Mouse (Mus musculus) kidney, embryonic 15.5 days (tissue): ENCODE measurements around the gene Midn. TPM values are rescaled to one million over a fixed set of nuclear protein-coding genes. Genes with fewer than 3 reads are reported as not detected.

Experiments used
- ATAC-seq: fragments of 200-750 bp; cut with Nextera tagmentation; replicated peaks from 2 replicates; pipeline ENCODE4 v1.8.0; 2017; ENCODE audit warnings: moderate TSS enrichment; ENCODE audit not compliant: low FRiP score
- H3K27ac ChIP-seq: fragments of 300-500 bp; sonication (generic); 2 replicates; pipeline ENCODE4 v1.5.1; 2015; ENCODE audit warnings: mild to moderate bottlenecking, inconsistent platforms
- H3K27me3 ChIP-seq: fragments of 300-500 bp; sonication (generic); 2 replicates; pipeline ENCODE4 v1.6.1; 2015; ENCODE audit warnings: inconsistent platforms
- H3K36me3 ChIP-seq: fragments of 300-500 bp; sonication (generic); 2 replicates; pipeline ENCODE4 v1.6.1; 2015; ENCODE audit warnings: inconsistent platforms
- H3K4me1 ChIP-seq: fragments of 300-500 bp; sonication (generic); 2 replicates; pipeline ENCODE4 v1.6.1; 2015; ENCODE audit warnings: inconsistent platforms
- H3K4me2 ChIP-seq: fragments of 300-500 bp; sonication (generic); 2 replicates; pipeline ENCODE4 v1.6.1; 2015; ENCODE audit warnings: moderate library complexity, mild to moderate bottlenecking, inconsistent platforms
- H3K4me3 ChIP-seq: fragments of 300-500 bp; sonication (generic); replicated peaks from 2 replicates; pipeline ENCODE4 v1.5.1; 2015; ENCODE audit warnings: mild to moderate bottlenecking, inconsistent platforms
- H3K9ac ChIP-seq: fragments of 300-500 bp; sonication (generic); 2 replicates; pipeline ENCODE4 v1.6.1; 2015; ENCODE audit warnings: mild to moderate bottlenecking, inconsistent platforms
- H3K9me3 ChIP-seq: fragments of 300-500 bp; sonication (generic); replicated peaks from 2 replicates; pipeline ENCODE4 v1.6.1; 2016; ENCODE audit warnings: inconsistent platforms
- WGBS: fragments of 180-500 bp; shearing (Covaris S2); methylation state at CpG from one replicate; pipeline ENCODE4 v1.1.7; 2015; ENCODE audit warnings: mixed read lengths; 5-methylcytosine and 5-hydroxymethylcytosine counted together
- polyA plus RNA-seq: library from polyadenylated mRNA; unstranded; fragments of >200 nt; fragmentation: Nextera tagmentation; extraction: Ambion mirVana; gene quantifications from 2 replicates; pipeline ENCODE4 v1.2.1, GENCODE M21; 2015

Gene Midn
- polyA plus RNA-seq, 1 experiment from 2014 or later: 18.8 TPM

DNA sequence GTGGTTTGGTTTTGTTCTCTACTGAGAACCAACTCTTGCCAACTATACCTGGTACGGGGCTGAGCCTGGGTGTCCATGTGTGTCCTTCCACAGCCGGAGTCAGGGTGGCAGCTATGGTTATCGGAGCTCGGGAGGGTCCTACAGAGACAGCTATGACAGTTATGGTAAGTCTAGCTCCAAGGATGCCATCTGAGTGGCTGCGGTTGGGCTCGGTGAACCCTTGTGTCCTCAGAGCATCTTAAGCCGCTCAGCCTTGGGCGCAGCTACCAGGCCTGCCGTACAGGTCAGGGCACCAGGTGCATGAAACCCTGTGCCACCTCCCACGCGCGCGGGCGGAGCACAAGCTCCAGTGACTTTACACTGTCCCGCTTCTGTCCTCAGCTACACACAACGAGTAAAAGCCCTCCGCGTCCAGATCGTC, 22.5 kb downstream of the Midn start:
- H3K9ac ChIP-seq: peak overlapping the region; percentile 7; the same call in 1 of the 2 replicates

DNA sequence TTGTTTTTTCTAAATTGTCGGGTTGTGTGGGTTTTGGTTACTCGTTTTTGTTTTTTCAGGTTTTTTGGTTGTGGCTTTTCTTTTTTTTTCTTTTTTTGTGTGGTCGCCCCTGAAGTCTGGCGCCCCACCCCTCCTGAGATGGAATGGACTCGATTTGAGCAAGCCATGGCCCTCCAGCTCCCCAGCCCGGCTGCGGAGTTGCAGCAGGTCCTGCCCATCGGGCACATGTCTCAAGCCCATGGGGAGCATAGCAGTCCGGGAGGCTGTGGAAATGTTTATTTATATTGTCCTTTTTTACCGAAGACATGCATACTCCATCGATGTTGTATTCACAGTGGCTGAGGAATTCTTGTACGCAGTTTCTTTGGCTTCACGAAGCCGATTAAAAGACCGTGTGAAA, 23.2 kb downstream of the Midn start:
- H3K36me3 ChIP-seq: peaks cover 37% of the 10 kb centered on the region
- H3K9ac ChIP-seq: peak overlapping the region; percentile 19; the same call in 1 of the 2 replicates
- peaks cover 63% of the 10 kb centered on the region for H3K4me1 ChIP-seq
- WGBS: 89% methylated on average over 15 of the region's 15 CpGs
- no peak for ATAC-seq
- no peaks in the 10 kb centered on the region for H3K27me3 ChIP-seq
- H3K4me3 ChIP-seq: no peak overlapping the region
- peak overlapping the region; percentile 92 for H3K27ac ChIP-seq
- H3K9me3 ChIP-seq: no peaks in the 10 kb centered on the region
- no peak overlapping the region for H3K4me2 ChIP-seq

More for the DNA sequence above, 22.5 kb downstream of the Midn start:
- H3K4me3 ChIP-seq: peak overlapping the region; percentile 8; the same call in 1 of the 2 replicates
- peaks cover 37% of the 10 kb centered on the region for H3K36me3 ChIP-seq
- H3K4me2 ChIP-seq: 0 out of 2 replicates have a peak overlapping the region, but pooled peaks have one; percentile 9
- no peaks in the 10 kb centered on the region for H3K9me3 ChIP-seq
- H3K27me3 ChIP-seq: no peaks in the 10 kb centered on the region
- peaks cover 64% of the 10 kb centered on the region for H3K4me1 ChIP-seq
- WGBS: 79% methylated on average over 19 of the region's 19 CpGs
- ATAC-seq: no peak
- H3K27ac ChIP-seq: 0 out of 2 replicates have a peak overlapping the region, but pooled peaks have one; percentile 5

DNA sequence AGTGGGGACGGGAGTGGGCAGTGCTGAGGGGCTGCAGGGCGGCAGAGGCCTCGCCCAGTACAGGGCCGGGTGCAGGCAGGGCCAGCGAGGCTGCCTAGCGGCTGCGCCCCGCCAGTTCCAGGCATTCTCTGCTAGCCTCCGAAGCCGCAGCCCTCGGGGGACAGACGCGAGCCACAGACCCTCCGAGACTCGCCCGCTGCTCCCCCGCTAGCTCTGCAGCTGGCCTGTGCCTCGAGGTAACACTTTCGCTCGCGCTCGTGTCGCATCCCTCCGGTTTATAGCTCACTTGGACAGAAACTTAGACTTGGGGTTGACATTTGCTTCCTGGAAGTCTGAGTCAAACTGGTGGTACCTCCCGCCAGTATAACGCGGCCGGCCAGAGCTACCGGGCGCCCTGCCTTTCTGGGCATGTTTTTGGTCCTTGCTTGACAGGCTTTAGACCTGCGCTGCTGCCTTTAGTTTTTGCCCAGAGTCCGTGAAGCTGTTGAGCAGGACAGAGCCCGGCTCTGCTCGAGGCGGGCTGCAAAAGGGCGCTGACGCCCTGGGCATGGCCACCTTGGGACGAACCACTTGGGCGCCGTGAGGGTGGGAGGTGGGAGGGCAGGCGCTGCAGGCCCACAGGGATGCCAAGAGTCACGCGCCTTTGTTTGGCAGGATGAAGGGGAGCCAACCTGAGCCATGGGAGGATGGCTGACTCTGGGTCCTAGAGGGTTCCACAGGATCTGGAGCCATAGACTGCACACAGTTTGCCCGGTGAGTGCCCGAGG, 23.9 kb downstream of the Midn start:
- H3K9ac ChIP-seq: peak overlapping the region; percentile 61

DNA sequence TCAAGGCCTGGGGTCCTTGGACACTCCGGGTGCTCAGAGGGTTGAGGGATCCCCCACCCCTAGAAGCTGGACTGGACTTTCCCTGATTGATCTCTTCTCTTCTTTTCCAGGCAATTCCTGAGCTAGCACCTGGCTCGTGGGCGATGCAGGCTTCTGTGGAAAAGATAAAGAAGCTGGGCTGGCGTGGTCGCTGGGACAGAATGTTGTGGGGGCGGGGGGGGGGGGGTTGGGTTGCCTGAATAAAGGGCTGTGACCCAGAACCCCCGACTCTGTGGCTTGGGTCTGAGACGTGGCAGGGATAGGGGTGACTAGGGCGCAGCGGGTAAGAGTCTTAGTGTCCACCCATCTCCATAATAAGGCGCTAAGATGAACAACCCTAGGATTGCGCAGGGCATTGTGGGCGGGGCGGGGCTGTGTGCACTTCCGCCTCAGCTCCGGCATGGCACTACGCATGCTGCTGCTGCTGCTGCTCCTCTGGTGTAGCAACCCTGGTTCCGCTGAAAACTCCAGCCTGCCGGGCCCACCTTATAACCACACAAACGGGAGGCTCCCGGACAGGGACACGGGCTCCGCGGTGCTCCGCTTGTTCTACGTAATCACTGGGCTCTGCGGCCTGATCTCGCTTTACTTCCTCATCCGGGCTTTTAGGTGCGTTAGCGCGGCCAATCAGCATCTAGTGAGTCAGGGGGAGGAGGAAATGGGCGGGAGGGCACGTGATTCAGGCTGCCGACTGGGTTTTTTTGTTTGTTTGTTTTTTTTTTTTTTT, 24.6 kb downstream of the Midn start, which contains the start of gene 1600002K03Rik:
1600002K03Rik (plus strand) TSS at position 418 of the 766 bp plus-strand sequence.
- H3K9me3 ChIP-seq: no peaks in the 10 kb centered on the region
- ATAC-seq: peak; percentile 75
- H3K27ac ChIP-seq: peak within 1 kb of the TSS; percentile 92
- peak within 1 kb of the TSS; percentile 61 for H3K9ac ChIP-seq
- peak within 1 kb of the TSS; percentile 64 for H3K4me3 ChIP-seq
- H3K36me3 ChIP-seq: peaks cover 37% of the 10 kb centered on the region
- H3K27me3 ChIP-seq: no peaks in the 10 kb centered on the region
- WGBS: 6% methylated on average over 34 of the region's 35 CpGs
- H3K4me2 ChIP-seq: peak within 1 kb of the TSS; percentile 79
- H3K4me1 ChIP-seq: peaks cover 54% of the 10 kb centered on the region

More for the DNA sequence above, 23.9 kb downstream of the Midn start:
- Histone ChIP-seq H3K36me3 (peaks cover 37% of the 10 kb centered on the region), H3K9me3 (no peaks in the 10 kb centered on the region), H3K4me2 (peak overlapping the region; percentile 79), H3K4me3 (peak overlapping the region; percentile 64), H3K4me1 (peaks cover 57% of the 10 kb centered on the region), H3K27ac (peak overlapping the region; percentile 92), H3K27me3 (no peaks in the 10 kb centered on the region)
- no peak for ATAC-seq
- 81% methylated on average over 45 of the region's 45 CpGs for WGBS

DNA sequence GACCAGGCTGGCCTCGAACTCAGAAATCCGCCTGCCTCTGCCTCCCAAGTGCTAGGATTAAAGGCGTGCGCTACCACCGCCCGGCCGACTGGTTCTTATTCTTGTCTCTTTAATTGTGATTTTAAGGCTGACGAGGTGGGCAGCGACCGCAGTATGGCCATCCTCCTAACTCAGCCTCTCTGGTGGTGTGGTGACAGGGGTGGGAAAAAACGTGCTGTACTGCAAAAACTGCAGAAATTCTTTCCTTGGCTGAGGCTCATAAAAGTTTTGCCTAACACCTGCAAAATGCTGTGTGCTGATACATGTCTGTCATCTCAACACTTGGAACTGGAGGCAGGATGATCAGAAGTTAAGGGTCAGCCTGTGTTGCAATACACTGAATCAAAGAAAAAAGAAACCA, 25.3 kb downstream of the Midn start:
- WGBS: 15% methylated on average over 11 of the region's 11 CpGs
- Histone ChIP-seq H3K4me3 (peak overlapping the region; percentile 64), H3K36me3 (peaks cover 37% of the 10 kb centered on the region), H3K9ac (peak overlapping the region; percentile 61), H3K9me3 (no peaks in the 10 kb centered on the region), H3K27me3 (no peaks in the 10 kb centered on the region), H3K27ac (peak overlapping the region; percentile 92), H3K4me1 (peaks cover 54% of the 10 kb centered on the region), H3K4me2 (peak overlapping the region; percentile 79)
- ATAC-seq: no peak

DNA sequence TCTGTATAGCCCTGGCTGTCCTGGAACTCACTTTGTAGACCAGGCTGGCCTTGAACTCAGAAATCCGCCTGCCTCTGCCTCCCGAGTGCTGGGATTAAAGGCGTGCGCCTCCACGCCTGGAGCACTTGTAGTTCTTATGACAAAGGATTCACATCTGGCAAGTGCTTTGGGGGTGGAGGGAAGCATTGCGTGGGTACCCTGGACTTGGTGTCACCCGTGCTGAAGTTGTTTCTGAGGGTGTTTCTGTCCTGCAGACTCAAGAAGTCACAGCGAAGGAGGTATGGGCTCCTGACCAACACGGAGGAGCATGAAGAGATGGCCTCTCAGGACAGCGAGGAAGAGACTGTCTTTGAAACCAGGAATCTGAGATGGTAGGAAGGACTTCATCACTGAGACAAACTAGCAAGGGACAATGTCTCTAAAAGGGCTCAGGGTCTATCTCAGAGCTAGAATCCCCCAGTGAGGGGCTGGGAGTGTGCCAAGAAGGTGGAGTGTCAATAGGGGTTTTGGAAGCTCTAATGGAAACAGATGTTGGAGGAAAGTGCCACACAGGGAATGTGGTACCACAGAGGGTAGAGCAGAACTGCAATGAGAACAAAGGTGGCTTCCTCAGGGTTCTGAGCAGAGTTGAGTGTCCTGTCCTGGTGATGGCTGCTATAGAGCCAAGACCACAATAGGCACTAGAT, 26.0 kb downstream of the Midn start:
- Histone ChIP-seq H3K36me3 (peaks cover 37% of the 10 kb centered on the region), H3K9me3 (no peaks in the 10 kb centered on the region), H3K4me3 (no peak overlapping the region), H3K9ac (no peak overlapping the region), H3K4me2 (no peak overlapping the region), H3K4me1 (peaks cover 51% of the 10 kb centered on the region), H3K27me3 (no peaks in the 10 kb centered on the region), H3K27ac (no peak overlapping the region)
- no peak for ATAC-seq
- 85% methylated on average over 10 of the region's 10 CpGs for WGBS

DNA sequence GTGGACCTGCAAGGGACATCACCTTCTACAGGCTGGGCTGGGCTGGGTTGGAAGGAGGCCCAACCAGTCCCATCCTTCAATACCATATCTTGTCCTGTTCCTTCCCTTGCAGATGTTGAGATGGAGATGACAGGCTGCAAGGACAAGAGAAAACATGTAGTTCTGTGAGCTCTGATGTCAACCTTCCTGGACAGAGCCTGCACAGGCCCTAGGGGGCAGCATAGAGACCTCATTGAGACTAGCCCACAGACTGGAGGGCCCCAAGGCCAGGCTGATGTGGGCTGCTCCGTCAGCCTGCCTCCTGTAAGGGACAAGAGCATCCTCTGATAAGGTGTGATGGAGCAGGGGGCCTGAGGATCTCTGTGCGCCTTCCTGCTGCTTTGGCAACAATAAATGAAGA, 26.6 kb downstream of the Midn start:
- no peak for ATAC-seq
- H3K4me3 ChIP-seq: no peak overlapping the region
- peaks cover 35% of the 10 kb centered on the region for H3K36me3 ChIP-seq
- 46% methylated on average over 2 of the region's 2 CpGs for WGBS
- H3K4me1 ChIP-seq: peaks cover 47% of the 10 kb centered on the region
- no peak overlapping the region for H3K4me2 ChIP-seq
- H3K9me3 ChIP-seq: no peaks in the 10 kb centered on the region
- H3K27ac ChIP-seq: no peak overlapping the region
- H3K27me3 ChIP-seq: no peaks in the 10 kb centered on the region
- 0 out of 2 replicates have a peak overlapping the region, but pooled peaks have one; percentile 17 for H3K9ac ChIP-seq

DNA sequence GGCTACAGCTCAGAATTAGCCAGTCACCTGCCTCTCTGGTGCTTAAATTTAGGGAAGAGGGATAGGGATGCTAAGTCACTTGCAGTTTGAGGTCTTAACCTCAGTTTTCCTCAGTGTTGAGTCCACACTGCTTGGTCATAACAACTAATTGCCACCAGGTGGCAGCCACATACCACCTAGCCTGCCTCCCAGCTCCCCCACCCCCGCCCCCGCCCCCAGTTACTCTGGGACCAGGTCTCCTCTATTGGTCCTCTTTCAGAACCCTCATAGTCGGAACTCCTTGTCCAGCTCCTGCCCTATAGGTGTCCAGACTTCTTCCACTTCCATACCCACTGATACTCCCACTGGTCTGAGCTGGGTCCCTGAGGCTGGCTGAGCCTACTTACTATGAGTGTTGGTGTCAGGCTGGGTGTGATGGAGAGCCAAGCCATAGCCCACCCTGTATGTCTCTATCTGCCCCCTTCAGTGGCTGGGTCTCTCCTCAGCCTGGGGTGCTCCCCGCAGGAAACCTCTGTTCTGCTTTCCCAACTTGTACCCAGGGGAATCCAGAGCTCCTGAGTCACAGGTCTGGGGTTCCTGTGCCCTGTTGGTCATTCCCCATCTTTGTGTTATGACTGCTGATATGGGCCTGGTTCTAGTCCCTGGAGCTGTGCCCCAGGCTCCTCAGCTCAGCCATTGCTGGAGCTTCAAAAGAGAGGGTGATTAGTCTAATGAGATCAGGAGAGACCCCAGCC, 27.6 kb downstream of the Midn start:
- Histone ChIP-seq H3K27ac (no peak overlapping the region), H3K9ac (no peak overlapping the region), H3K27me3 (no peaks in the 10 kb centered on the region), H3K36me3 (peaks cover 25% of the 10 kb centered on the region), H3K4me2 (no peak overlapping the region), H3K4me3 (no peak overlapping the region), H3K4me1 (peaks cover 47% of the 10 kb centered on the region), H3K9me3 (no peaks in the 10 kb centered on the region)
- ATAC-seq: 0 out of 2 replicates have a peak, but pooled peaks have one; percentile 7
- WGBS: 23% methylated on average over 4 of the region's 4 CpGs

DNA sequence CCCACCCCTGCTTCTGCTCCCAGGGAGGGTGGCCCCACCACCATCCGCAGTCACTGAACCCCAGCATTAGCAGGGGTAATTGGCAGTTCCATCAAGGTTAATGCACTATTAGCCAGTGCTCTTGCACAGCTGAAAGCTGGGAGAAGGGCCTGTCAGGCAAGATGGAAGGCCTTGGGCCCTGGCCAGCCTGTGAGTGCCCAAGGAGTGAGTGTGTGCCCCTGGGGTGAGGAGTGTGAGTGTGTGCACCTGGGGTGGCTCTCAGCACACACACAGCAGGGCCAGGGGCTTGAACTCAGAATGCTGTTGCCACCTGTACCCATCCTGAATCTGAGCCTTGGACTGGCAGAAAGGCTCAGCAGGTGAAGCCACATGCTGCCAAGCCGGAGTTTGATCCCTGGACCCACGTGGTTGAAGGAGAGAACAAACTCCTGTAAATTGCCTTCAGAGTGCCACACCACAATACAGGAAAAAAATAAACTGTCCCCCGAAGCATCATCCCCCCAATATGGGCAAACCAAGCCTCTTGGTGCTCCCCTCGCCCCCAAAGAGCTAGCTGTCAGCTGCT, 28.3 kb downstream of the Midn start:
- Histone ChIP-seq H3K9me3 (no peaks in the 10 kb centered on the region), H3K4me1 (peaks cover 48% of the 10 kb centered on the region), H3K27me3 (no peaks in the 10 kb centered on the region), H3K4me3 (no peak overlapping the region), H3K4me2 (no peak overlapping the region), H3K27ac (no peak overlapping the region), H3K36me3 (peaks cover 19% of the 10 kb centered on the region), H3K9ac (no peak overlapping the region)
- ATAC-seq: no peak
- 81% methylated on average over 5 of the region's 5 CpGs for WGBS

DNA sequence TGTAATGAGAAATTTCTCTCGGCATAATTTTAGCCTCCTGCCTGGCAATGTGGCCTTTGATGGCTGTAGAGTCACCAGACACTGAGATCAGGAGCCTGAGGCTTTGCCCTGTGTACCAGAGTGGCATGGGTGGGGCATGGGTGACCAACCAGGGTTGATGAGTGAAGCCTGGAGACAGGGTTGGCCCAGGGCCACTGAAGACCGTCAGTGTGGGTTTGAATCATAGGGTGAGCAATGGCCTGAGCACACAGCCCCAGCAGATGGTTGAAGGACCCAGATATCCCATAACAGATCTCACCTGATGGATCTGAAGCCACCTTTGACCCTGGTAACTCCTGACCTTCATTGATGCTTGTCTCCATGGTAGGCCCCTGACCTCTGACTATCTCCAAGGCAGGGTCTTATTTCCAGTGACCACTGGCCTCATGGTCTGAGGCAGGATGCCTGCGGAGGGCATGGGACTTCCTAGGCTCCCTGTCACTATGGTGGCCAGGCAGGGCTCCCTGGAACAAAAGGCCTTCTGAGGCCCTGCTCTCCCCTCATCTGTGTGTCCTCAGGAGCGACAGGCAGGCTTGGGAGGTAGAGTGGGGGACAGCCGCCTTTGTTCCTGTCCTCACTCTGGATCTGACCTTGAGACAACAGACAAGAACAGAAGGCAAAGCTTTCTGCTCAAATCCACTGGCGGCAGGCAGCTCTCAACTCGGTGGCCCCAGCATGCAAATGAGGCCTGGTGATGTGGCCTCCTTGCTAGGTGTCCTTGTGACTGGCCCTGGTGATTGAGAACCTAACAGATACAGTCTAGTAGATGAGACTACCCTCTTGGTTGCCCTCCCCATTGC, 29.6 kb downstream of the Midn start:
- H3K36me3 ChIP-seq: peaks cover 7% of the 10 kb centered on the region; the same call in 1 of the 2 replicates
- WGBS: 74% methylated on average over 7 of the region's 7 CpGs
- no peak for ATAC-seq

More for the DNA sequence above, 29.6 kb downstream of the Midn start:
- H3K4me2 ChIP-seq: no peak overlapping the region
- no peak overlapping the region for H3K9ac ChIP-seq
- no peaks in the 10 kb centered on the region for H3K27me3 ChIP-seq
- no peak overlapping the region for H3K27ac ChIP-seq
- H3K4me1 ChIP-seq: peaks cover 35% of the 10 kb centered on the region
- no peaks in the 10 kb centered on the region for H3K9me3 ChIP-seq
- no peak overlapping the region for H3K4me3 ChIP-seq
